Mouse (Mus musculus) liver, postnatal 0 days (tissue): Measurements from ENCODE around the gene Parp3.

Experiments
- CTCF ChIP-seq: sonication (generic); IDR thresholded peaks from 2 replicates; pipeline ENCODE4 v1.5.1; 2016; ENCODE audit warnings: antibody characterized with exemption, low read depth
- EP300 ChIP-seq: IDR thresholded peaks from 2 replicates; pipeline ENCODE4 v1.6.1; 2016; ENCODE audit warnings: antibody characterized with exemption, low read depth, mild to moderate bottlenecking

DNA sequence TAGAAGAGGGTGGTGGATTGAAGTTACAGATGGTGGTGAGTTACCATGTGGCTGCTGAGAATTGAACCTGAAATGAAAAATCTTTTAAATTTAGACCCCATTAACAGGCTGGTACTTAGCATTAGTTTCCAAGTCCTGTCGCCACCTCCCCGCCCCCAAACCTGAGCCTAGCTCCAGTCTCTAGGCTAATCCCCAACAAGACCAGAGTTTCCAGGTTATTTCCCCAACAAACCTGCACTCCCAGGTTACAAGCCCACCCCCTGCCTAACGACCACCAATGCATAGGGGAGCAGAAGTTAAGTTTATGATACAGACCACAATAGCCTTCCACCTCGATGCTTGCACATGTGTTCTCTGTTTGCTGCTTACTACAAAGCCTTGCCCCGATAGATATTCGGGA, 36.8 kb upstream of the Parp3 start:
- TF ChIP-seq CTCF (no peak), EP300 (no peak)
